Mouse (Mus musculus) limb, embryonic 15.5 days (tissue): ENCODE data around the gene Smchd1. TPM values are rescaled to one million over a fixed set of nuclear protein-coding genes. Genes with fewer than 3 reads are reported as not detected.
"Not testable (repeated sequence)": the region's sequence is repeated elsewhere in the genome, so short reads cannot be mapped to it uniquely, and the experiment has no call there.

ENCODE experiments used
- ATAC-seq: fragments of 200-750 bp; cut with Nextera tagmentation; 2 replicates; pipeline ENCODE4 v1.8.0; 2017; ENCODE audit warnings: low read depth, moderate TSS enrichment; ENCODE audit not compliant: insufficient number of reproducible peaks, low FRiP score, low TSS enrichment
- H3K27ac ChIP-seq: fragments of 300-500 bp; sonication (generic); 2 replicates; pipeline ENCODE4 v1.5.1; 2015; ENCODE audit warnings: moderate library complexity, mild to moderate bottlenecking, inconsistent platforms
- H3K27me3 ChIP-seq: fragments of 300-500 bp; sonication (generic); 2 replicates; pipeline ENCODE4 v1.6.1; 2015; ENCODE audit warnings: inconsistent platforms
- H3K36me3 ChIP-seq: fragments of 300-500 bp; sonication (generic); 2 replicates; pipeline ENCODE4 v1.6.1; 2015; ENCODE audit warnings: inconsistent platforms
- H3K4me1 ChIP-seq: fragments of 300-500 bp; sonication (generic); 2 replicates; pipeline ENCODE4 v1.6.1; 2015; ENCODE audit warnings: inconsistent platforms
- H3K4me2 ChIP-seq: fragments of 300-500 bp; sonication (generic); 2 replicates; pipeline ENCODE4 v1.6.1; 2015; ENCODE audit warnings: mild to moderate bottlenecking, inconsistent platforms
- H3K4me3 ChIP-seq: fragments of 300-500 bp; sonication (generic); 2 replicates; pipeline ENCODE4 v1.5.1; 2015; ENCODE audit warnings: mild to moderate bottlenecking, inconsistent platforms
- H3K9ac ChIP-seq: fragments of 300-500 bp; sonication (generic); 2 replicates; pipeline ENCODE4 v1.6.1; 2015; ENCODE audit warnings: inconsistent platforms
- H3K9me3 ChIP-seq: fragments of 300-500 bp; sonication (generic); 2 replicates; pipeline ENCODE4 v1.6.1; 2016; ENCODE audit warnings: inconsistent platforms
- WGBS: fragments of 180-500 bp; shearing (Covaris S2); methylation state at CpG from one replicate; pipeline ENCODE4 v1.1.7; 2015; 5-methylcytosine and 5-hydroxymethylcytosine counted together
- polyA plus RNA-seq: library from polyadenylated mRNA; unstranded; fragments of >200 nt; fragmentation: Nextera tagmentation; extraction: Ambion mirVana; gene quantifications from 2 replicates; pipeline ENCODE4 v1.2.1, GENCODE M21; 2015

The Smchd1 gene
- polyA plus RNA-seq, 1 experiment from 2014 or later: 53.3 TPM

- 33% methylated on average over 5 of the region's 5 CpGs for WGBS
- no peaks in the 10 kb centered on the region for H3K36me3 ChIP-seq
- H3K9me3 ChIP-seq: no peaks in the 10 kb centered on the region
- H3K27ac ChIP-seq: no peak overlapping the region
- ATAC-seq: no peak
- H3K27me3 ChIP-seq: no peaks in the 10 kb centered on the region
- H3K4me1 ChIP-seq: peaks cover 2% of the 10 kb centered on the region; the same call in 1 of the 2 replicates
- H3K4me3 ChIP-seq: no peak overlapping the region
- H3K9ac ChIP-seq: no peak overlapping the region
- no peak overlapping the region for H3K4me2 ChIP-seq
These were observed 4.3 kb upstream of the Smchd1 start for GRCm38 (mm10) chr17:71479381-71479901.

GRCm38 (mm10) chr17:71477481-71477880 is 2.3 kb upstream of the Smchd1 start:
- no peaks in the 10 kb centered on the region for H3K9me3 ChIP-seq
- H3K27me3 ChIP-seq: no peaks in the 10 kb centered on the region
- H3K27ac ChIP-seq: no peak overlapping the region
- H3K4me1 ChIP-seq: peaks cover 10% of the 10 kb centered on the region
- H3K36me3 ChIP-seq: no peaks in the 10 kb centered on the region
- H3K9ac ChIP-seq: no peak overlapping the region
- WGBS: 96% methylated on average over 8 of the region's 8 CpGs
- no peak overlapping the region for H3K4me3 ChIP-seq
- no peak for ATAC-seq
- no peak overlapping the region for H3K4me2 ChIP-seq

GRCm38 (mm10) chr17:71476346-71477020 is 1.3 kb upstream of the Smchd1 start:
- 61% methylated on average over 7 of the region's 7 CpGs for WGBS
- Histone ChIP-seq H3K4me3 (peak overlapping the region; percentile 94), H3K4me1 (peaks cover 10% of the 10 kb centered on the region), H3K36me3 (no peaks in the 10 kb centered on the region), H3K9me3 (no peaks in the 10 kb centered on the region), H3K27me3 (no peaks in the 10 kb centered on the region), H3K27ac (peak overlapping the region; percentile 99; the same call in 1 of the 2 replicates), H3K4me2 (peak overlapping the region; percentile 56), H3K9ac (no peak overlapping the region; the same call in 1 of the 2 replicates)
- no peak for ATAC-seq

- H3K4me3 ChIP-seq: peak overlapping the region; percentile 94
- H3K4me2 ChIP-seq: peak overlapping the region; percentile 56
- no peaks in the 10 kb centered on the region for H3K9me3 ChIP-seq
- H3K9ac ChIP-seq: peak overlapping the region; percentile 91
- H3K27ac ChIP-seq: peak overlapping the region; percentile 99
- no peaks in the 10 kb centered on the region for H3K36me3 ChIP-seq
- no peaks in the 10 kb centered on the region for H3K27me3 ChIP-seq
- under 1% methylated on average over 31 of the region's 31 CpGs for WGBS
- H3K4me1 ChIP-seq: peaks cover 10% of the 10 kb centered on the region
- peak; percentile 71 for ATAC-seq
These were observed 554 bp upstream of the Smchd1 start for GRCm38 (mm10) chr17:71475705-71476089.

DNA sequence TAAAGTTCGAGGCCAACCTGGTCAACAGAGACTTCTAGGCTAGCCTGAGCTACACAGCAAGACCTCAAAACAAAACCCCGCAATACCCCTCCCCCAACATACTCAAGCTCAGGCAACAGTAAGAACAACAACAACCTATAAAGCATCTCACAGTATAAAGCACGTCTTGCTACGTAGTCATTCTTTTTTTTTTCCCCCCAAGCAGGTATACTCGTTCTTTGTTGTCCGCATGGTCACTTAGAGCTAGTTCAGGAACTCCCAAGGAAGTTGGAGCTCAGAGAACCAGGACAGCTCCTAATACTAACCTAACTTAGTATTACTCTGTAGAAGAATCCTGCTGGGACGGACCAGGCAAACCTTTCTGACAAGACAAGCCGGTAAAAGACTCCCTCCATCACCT is 1.0 kb downstream of the Smchd1 start:
- Histone ChIP-seq H3K4me1 (peaks cover 10% of the 10 kb centered on the region), H3K9me3 (no peaks in the 10 kb centered on the region), H3K36me3 (no peaks in the 10 kb centered on the region), H3K27me3 (no peaks in the 10 kb centered on the region), H3K4me3 (peak overlapping the region; percentile 94), H3K4me2 (peak overlapping the region; percentile 72), H3K27ac (no peak overlapping the region), H3K9ac (peak overlapping the region; percentile 91)
- ATAC-seq: no peak
- 16% methylated on average over 8 of the region's 8 CpGs for WGBS

GRCm38 (mm10) chr17:71471261-71471660 is 3.9 kb downstream of the Smchd1 start:
- Histone ChIP-seq H3K9ac (no peak overlapping the region), H3K27ac (no peak overlapping the region), H3K4me2 (no peak overlapping the region), H3K9me3 (no peaks in the 10 kb centered on the region), H3K36me3 (no peaks in the 10 kb centered on the region), H3K4me3 (no peak overlapping the region), H3K27me3 (no peaks in the 10 kb centered on the region), H3K4me1 (peaks cover 10% of the 10 kb centered on the region)
- 75% methylated on average over 2 of the region's 2 CpGs for whole genome bisulfite sequencing
- ATAC-seq: no peak

GRCm38 (mm10) chr17:71460312-71460711 is 14.8 kb downstream of the Smchd1 start:
- H3K9ac ChIP-seq: no peak overlapping the region
- H3K27me3 ChIP-seq: no peaks in the 10 kb centered on the region
- no peak overlapping the region for H3K4me2 ChIP-seq
- WGBS: 94% methylated on average over 3 of the region's 3 CpGs
- peaks cover 48% of the 10 kb centered on the region for H3K36me3 ChIP-seq
- H3K27ac ChIP-seq: no peak overlapping the region
- ATAC-seq: no peak
- no peak overlapping the region for H3K4me3 ChIP-seq
- no peaks in the 10 kb centered on the region for H3K4me1 ChIP-seq
- no peaks in the 10 kb centered on the region for H3K9me3 ChIP-seq

- Histone ChIP-seq H3K9ac (no peak within 1 kb of the TSS), H3K9me3 (no peaks in the 10 kb centered on the region), H3K4me3 (no peak within 1 kb of the TSS), H3K4me2 (no peak within 1 kb of the TSS), H3K4me1 (no peaks in the 10 kb centered on the region), H3K27me3 (no peaks in the 10 kb centered on the region), H3K27ac (no peak within 1 kb of the TSS), H3K36me3 (peaks cover 52% of the 10 kb centered on the region)
- ATAC-seq: no peak
- 98% methylated on average over 2 of the region's 2 CpGs for WGBS
These were observed 15.3 kb downstream of the Smchd1 start, which contains the start of gene Gm4707 for GRCm38 (mm10) chr17:71459818-71460217. TSS of gene Gm4707 (minus strand) at chr17:71459918.

DNA sequence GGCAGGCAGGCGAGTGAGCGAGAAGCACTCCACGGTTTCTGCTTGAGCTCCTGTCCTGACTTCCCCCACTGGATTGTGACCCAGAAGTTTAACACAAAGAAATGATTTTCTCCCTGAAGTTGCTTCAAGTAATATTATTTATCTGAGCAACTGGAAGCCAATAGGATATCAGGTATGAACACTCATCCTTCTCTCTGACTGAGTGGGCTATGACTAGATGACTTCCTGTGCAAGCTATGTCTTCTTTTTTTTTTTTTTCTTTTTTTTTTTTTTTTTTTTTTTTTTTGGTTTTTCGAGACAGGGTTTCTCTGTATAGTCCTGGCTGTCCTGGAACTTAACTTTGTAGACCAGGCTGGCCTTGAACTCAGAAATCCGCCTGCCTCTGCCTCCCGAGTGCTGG is 17.8 kb downstream of the Smchd1 start:
- H3K27me3 ChIP-seq, H3K9me3 ChIP-seq, H3K4me3 ChIP-seq, H3K4me2 ChIP-seq, H3K4me1 ChIP-seq, H3K27ac ChIP-seq, ATAC-seq, H3K9ac ChIP-seq: not testable (repeated sequence)
- 92% methylated on average over 6 of the region's 6 CpGs for WGBS
- peaks cover 53% of the 10 kb centered on the region for H3K36me3 ChIP-seq

GRCm38 (mm10) chr17:71445191-71445590 is 30.0 kb downstream of the Smchd1 start:
- Histone ChIP-seq H3K9ac (no peak overlapping the region), H3K27ac (no peak overlapping the region), H3K4me2 (no peak overlapping the region), H3K9me3 (no peaks in the 10 kb centered on the region), H3K27me3 (no peaks in the 10 kb centered on the region), H3K4me1 (no peaks in the 10 kb centered on the region), H3K36me3 (peaks cover 41% of the 10 kb centered on the region), H3K4me3 (no peak overlapping the region)
- WGBS: 96% methylated on average over 6 of the region's 6 CpGs
- no peak for ATAC-seq

DNA sequence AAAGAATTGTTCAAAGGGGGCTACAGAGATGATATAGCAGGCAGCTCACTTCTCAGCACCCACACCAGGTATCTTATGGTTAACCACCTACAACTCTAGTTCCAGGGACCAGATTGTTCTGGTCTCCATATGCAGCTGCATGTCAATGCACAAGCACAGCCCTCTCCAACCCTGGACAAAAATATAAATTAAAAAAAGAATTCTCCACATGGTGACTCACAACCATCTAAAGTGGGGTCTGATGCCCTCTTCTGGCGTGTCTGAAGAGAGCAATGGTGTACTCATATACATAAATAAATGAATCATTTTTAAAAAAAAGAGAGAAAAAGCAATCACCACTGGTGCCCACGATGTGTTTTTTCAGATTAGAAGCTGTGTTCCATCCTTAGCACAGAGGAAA is 30.4 kb downstream of the Smchd1 start:
- WGBS: 83% methylated on average over 2 of the region's 2 CpGs
- no peak for ATAC-seq
- no peaks in the 10 kb centered on the region for H3K9me3 ChIP-seq
- peaks cover 41% of the 10 kb centered on the region for H3K36me3 ChIP-seq
- no peaks in the 10 kb centered on the region for H3K27me3 ChIP-seq
- no peak overlapping the region for H3K9ac ChIP-seq
- no peaks in the 10 kb centered on the region for H3K4me1 ChIP-seq
- no peak overlapping the region for H3K27ac ChIP-seq
- H3K4me3 ChIP-seq: no peak overlapping the region
- H3K4me2 ChIP-seq: no peak overlapping the region

GRCm38 (mm10) chr17:71444126-71444525 is 31.0 kb downstream of the Smchd1 start:
- H3K36me3 ChIP-seq: peaks cover 41% of the 10 kb centered on the region
- no peak overlapping the region for H3K9ac ChIP-seq
- H3K27me3 ChIP-seq: no peaks in the 10 kb centered on the region
- ATAC-seq: no peak
- 88% methylated on average over 3 of the region's 3 CpGs for WGBS
- no peak overlapping the region for H3K27ac ChIP-seq
- no peaks in the 10 kb centered on the region for H3K4me1 ChIP-seq
- no peak overlapping the region for H3K4me2 ChIP-seq
- no peak overlapping the region for H3K4me3 ChIP-seq
- no peaks in the 10 kb centered on the region for H3K9me3 ChIP-seq
